Mouse (Mus musculus): ENCODE data around the gene Iqgap3. TPM values are rescaled to one million over a fixed set of nuclear protein-coding genes. Genes with fewer than 3 reads are reported as not detected.

Gene Iqgap3
- total and polyA plus RNA-seq, 2 experiments from 2014 or later, result 3.6 to 9.6 TPM

- Histone ChIP-seq H3K9me3 (ENCODE audit: low read length) (no peaks in the 10 kb centered on the region), H3K4me1 (ENCODE audit: insufficient read depth, low read length) (peaks cover 42% of the 10 kb centered on the region), H3K9ac (replicated peaks; ENCODE audit: low read length) (no peak overlapping the region), H3K4me2 (ENCODE audit: low read depth, low read length) (no peak overlapping the region), H3K27ac (peak overlapping the region; percentile 20), H3K36me3 (ENCODE audit: insufficient read depth, low read length) (peaks cover 10% of the 10 kb centered on the region; the same call in 1 of the 2 replicates), H3K4me3 (ENCODE audit: low read length) (no peak overlapping the region), H3K27me3 (ENCODE audit: insufficient read depth, low read length) (no peaks in the 10 kb centered on the region)
- ATAC-seq (no peak), DNase-seq (ENCODE audit: low spot score) (no peak)
- WGBS, result 80% methylated on average over 3 of the region's 3 CpGs
- no peak for TF ChIP-seq CTCF (IDR thresholded peaks at IDR 0.05; ENCODE audit: low read depth)
Observed at GRCm38 (mm10) chr3:88153290-88154011, 71.7 kb downstream of the Iqgap3 start.

DNA sequence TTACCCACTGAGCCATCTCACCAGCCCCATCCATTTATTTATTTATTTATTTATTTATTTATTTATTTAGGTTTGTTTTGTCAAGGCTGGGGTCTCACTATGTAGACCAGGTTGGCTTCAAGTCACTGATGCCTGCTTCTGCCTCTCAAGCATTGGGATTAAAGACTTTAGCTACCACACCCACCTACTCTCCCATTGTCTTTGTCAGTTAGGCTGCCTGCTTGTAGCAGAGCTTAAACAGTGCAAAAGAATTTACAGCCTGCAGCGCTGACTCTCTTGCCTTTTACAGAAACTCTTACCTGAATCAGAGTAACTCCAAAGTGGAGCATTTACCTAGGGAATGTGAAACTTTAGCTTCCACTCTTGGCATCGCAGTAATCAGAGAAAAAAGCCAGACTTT, 72.5 kb downstream of the Iqgap3 start:
- H3K4me1 ChIP-seq (ENCODE audit: insufficient read depth, low read length), result peaks cover 35% of the 10 kb centered on the region
- no peak overlapping the region for H3K27ac ChIP-seq
- DNase-seq (ENCODE audit: low spot score), result no peak
- WGBS, result 83% methylated on average over 2 of the region's 2 CpGs
- no peak overlapping the region for H3K4me2 ChIP-seq (ENCODE audit: low read depth, low read length)
- no peak overlapping the region for H3K4me3 ChIP-seq (ENCODE audit: low read length)
- no peaks in the 10 kb centered on the region for H3K27me3 ChIP-seq (ENCODE audit: insufficient read depth, low read length)
- H3K36me3 ChIP-seq (ENCODE audit: insufficient read depth, low read length), result peaks cover 10% of the 10 kb centered on the region; the same call in 1 of the 2 replicates
- no peak for ATAC-seq
- TF ChIP-seq CTCF (IDR thresholded peaks at IDR 0.05; ENCODE audit: low read depth), result no peak
- no peaks in the 10 kb centered on the region for H3K9me3 ChIP-seq (ENCODE audit: low read length)
- no peak overlapping the region for H3K9ac ChIP-seq (replicated peaks; ENCODE audit: low read length)

DNA sequence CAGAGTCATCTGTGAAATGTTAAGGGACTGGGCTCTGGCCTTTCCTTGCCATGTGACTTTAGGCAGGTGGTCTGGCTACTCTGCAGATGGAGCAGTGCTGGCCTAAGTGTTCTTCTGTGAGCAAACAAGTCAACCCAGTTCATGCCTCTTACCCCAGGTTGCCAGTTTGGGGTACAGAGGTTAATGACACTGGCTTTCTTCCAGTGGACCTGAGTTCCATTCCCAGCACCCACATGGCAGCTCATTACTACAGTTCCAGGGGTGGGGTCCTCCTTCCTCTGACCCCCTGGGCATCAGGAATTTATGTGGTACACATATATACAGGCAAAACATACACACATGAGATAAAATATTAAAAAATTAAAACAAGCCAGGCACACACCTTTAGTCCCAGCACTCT, 75.0 kb downstream of the Iqgap3 start:
- H3K9ac ChIP-seq (replicated peaks; ENCODE audit: low read length), result no peak overlapping the region
- ATAC-seq (no peak), DNase-seq (ENCODE audit: low spot score) (no peak)
- peaks cover 31% of the 10 kb centered on the region for H3K36me3 ChIP-seq (ENCODE audit: insufficient read depth, low read length)
- no peak overlapping the region for H3K27ac ChIP-seq
- no peak overlapping the region for H3K4me3 ChIP-seq (ENCODE audit: low read length)
- no peaks in the 10 kb centered on the region for H3K27me3 ChIP-seq (ENCODE audit: insufficient read depth, low read length)
- H3K4me2 ChIP-seq (ENCODE audit: low read depth, low read length), result no peak overlapping the region
- no peak for TF ChIP-seq CTCF (IDR thresholded peaks at IDR 0.05; ENCODE audit: low read depth)
- no peaks in the 10 kb centered on the region for H3K9me3 ChIP-seq (ENCODE audit: low read length)
- peaks cover 9% of the 10 kb centered on the region for H3K4me1 ChIP-seq (ENCODE audit: insufficient read depth, low read length)

- Histone ChIP-seq H3K27me3 (ENCODE audit: insufficient read depth, low read length) (no peaks in the 10 kb centered on the region), H3K4me1 (ENCODE audit: insufficient read depth, low read length) (no peaks in the 10 kb centered on the region), H3K4me2 (ENCODE audit: low read depth, low read length) (no peak overlapping the region), H3K36me3 (ENCODE audit: insufficient read depth, low read length) (peaks cover 43% of the 10 kb centered on the region), H3K9me3 (ENCODE audit: low read length) (no peaks in the 10 kb centered on the region), H3K27ac (no peak overlapping the region), H3K9ac (replicated peaks; ENCODE audit: low read length) (no peak overlapping the region), H3K4me3 (ENCODE audit: low read length) (no peak overlapping the region)
- TF ChIP-seq CTCF (IDR thresholded peaks at IDR 0.05; ENCODE audit: low read depth), result peak; percentile 78
- 22% methylated on average over 23 of the region's 23 CpGs for WGBS
- ATAC-seq (peak; percentile 70), DNase-seq (ENCODE audit: low spot score) (peak; percentile 78)
Observed at GRCm38 (mm10) chr3:88157771-88158597, 76.2 kb downstream of the Iqgap3 start.

GRCm38 (mm10) chr3:88158991-88159390, 77.2 kb downstream of the Iqgap3 start:
- WGBS, result 87% methylated on average over 6 of the region's 6 CpGs
- TF ChIP-seq CTCF (IDR thresholded peaks at IDR 0.05; ENCODE audit: low read depth), result no peak

DNA sequence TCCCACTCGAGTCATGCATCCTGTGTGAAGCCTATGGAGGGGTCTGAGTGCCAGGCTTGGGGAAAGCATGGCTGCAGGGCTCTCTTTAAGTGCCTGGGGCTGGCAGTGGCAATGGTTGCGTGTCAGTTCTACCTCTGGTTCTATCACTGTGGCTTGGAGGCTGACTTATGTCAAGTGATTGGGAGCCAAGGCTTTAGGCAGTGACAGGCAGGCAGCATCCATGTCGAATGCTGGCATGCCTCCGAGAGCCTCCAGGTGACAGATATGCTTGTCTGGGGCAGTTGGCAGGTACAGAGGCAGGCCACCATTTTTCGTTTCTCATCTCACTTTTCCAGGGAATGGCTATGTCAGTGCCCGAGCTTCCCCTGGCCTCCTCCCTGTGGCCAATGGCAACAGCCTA, 79.1 kb downstream of the Iqgap3 start:
- H3K9ac ChIP-seq (replicated peaks; ENCODE audit: low read length), result no peak overlapping the region
- ATAC-seq, result no peak
- no peak overlapping the region for H3K27ac ChIP-seq
- no peaks in the 10 kb centered on the region for H3K27me3 ChIP-seq (ENCODE audit: insufficient read depth, low read length)
- no peaks in the 10 kb centered on the region for H3K9me3 ChIP-seq (ENCODE audit: low read length)
- H3K4me2 ChIP-seq (ENCODE audit: low read depth, low read length), result no peak overlapping the region
- H3K36me3 ChIP-seq (ENCODE audit: insufficient read depth, low read length), result peaks cover 61% of the 10 kb centered on the region
- TF ChIP-seq CTCF (IDR thresholded peaks at IDR 0.05; ENCODE audit: low read depth), result no peak
- WGBS, result 81% methylated on average over 6 of the region's 6 CpGs
- H3K4me3 ChIP-seq (ENCODE audit: low read length), result no peak overlapping the region
- DNase-seq (ENCODE audit: low spot score), result no peak
- H3K4me1 ChIP-seq (ENCODE audit: insufficient read depth, low read length), result no peaks in the 10 kb centered on the region

More at GRCm38 (mm10) chr3:88158991-88159390, 77.2 kb downstream of the Iqgap3 start:
- Histone ChIP-seq H3K4me3 (ENCODE audit: low read length) (no peak overlapping the region), H3K36me3 (ENCODE audit: insufficient read depth, low read length) (peaks cover 51% of the 10 kb centered on the region), H3K9ac (replicated peaks; ENCODE audit: low read length) (no peak overlapping the region), H3K4me1 (ENCODE audit: insufficient read depth, low read length) (no peaks in the 10 kb centered on the region), H3K27me3 (ENCODE audit: insufficient read depth, low read length) (no peaks in the 10 kb centered on the region), H3K4me2 (ENCODE audit: low read depth, low read length) (no peak overlapping the region), H3K9me3 (ENCODE audit: low read length) (no peaks in the 10 kb centered on the region), H3K27ac (no peak overlapping the region)
- DNase-seq (ENCODE audit: low spot score), result no peak
- ATAC-seq, result no peak

Data from hindbrain, postnatal 0 days (tissue).